Mouse (Mus musculus) ES-E14 (cell line): ENCODE measurements around the gene Nyap1. TPM values are rescaled to one million over a fixed set of nuclear protein-coding genes. Genes with fewer than 3 reads are reported as not detected.

Source experiments
- DNase-seq: peaks from one replicate; pipeline ENCODE4 v3.0.0-alpha.2; 2013; ENCODE audit warnings: low read depth, low spot score
- H3K27ac ChIP-seq: 2 replicates; pipeline ENCODE4 v1.5.1; 2012; ENCODE audit warnings: low read depth, mild to moderate bottlenecking, low read length, moderate library complexity, mixed read lengths; ENCODE audit not compliant: poor library complexity, insufficient read depth, severe bottlenecking
- H3K36me3 ChIP-seq: 2 replicates; pipeline ENCODE4 v1.6.1; 2012; ENCODE audit warnings: mild to moderate bottlenecking, low read length, moderate library complexity, mixed read lengths; ENCODE audit not compliant: control insufficient read depth, poor library complexity, insufficient read depth, severe bottlenecking
- H3K4me1 ChIP-seq, 2 experiments: fragments of 150-350 bp in 1 of 2; sonication (generic) in 1 of 2; 2 replicates each; pipeline ENCODE4 v1.6.1; 2012; ENCODE audit warnings: low read length in 2 of 2, mild to moderate bottlenecking in 1 of 2, mixed read lengths in 1 of 2; ENCODE audit not compliant: control insufficient read depth in 2 of 2, insufficient read depth in 2 of 2, poor library complexity in 1 of 2
- H3K4me3 ChIP-seq, 2 experiments: fragments of 150-350 bp in 1 of 2; sonication (generic) in 1 of 2; 2 replicates each; pipeline ENCODE4 v1.5.1; 2012; ENCODE audit warnings: low read length in 2 of 2, low read depth in 1 of 2, mild to moderate bottlenecking in 1 of 2, mixed read lengths in 1 of 2; ENCODE audit not compliant: insufficient read depth in 1 of 2, poor library complexity in 1 of 2, severe bottlenecking in 1 of 2
- H3K9ac ChIP-seq: 2 replicates; pipeline ENCODE4 v1.6.1; 2012; ENCODE audit warnings: low read depth, mild to moderate bottlenecking, low read length, mixed read lengths; ENCODE audit not compliant: poor library complexity, insufficient read depth, severe bottlenecking
- H3K9me3 ChIP-seq: fragments of 150-350 bp; sonication (generic); 2 replicates; pipeline ENCODE4 v1.6.1; 2012; ENCODE audit warnings: low read depth, mild to moderate bottlenecking, low read length; ENCODE audit not compliant: control insufficient read depth, insufficient read depth
- CHD2 ChIP-seq: IDR thresholded peaks from 2 replicates; pipeline ENCODE4 v1.6.1; 2014; ENCODE audit warnings: mild to moderate bottlenecking, low read depth, low read length, inconsistent platforms
- HCFC1 ChIP-seq: IDR thresholded peaks from 2 replicates; pipeline ENCODE4 v1.6.1; 2012; ENCODE audit warnings: low read length, inconsistent platforms, borderline replicate concordance; ENCODE audit not compliant: insufficient read depth
- MAFK ChIP-seq: IDR thresholded peaks from 2 replicates; pipeline ENCODE4 v1.6.1; 2014; ENCODE audit warnings: mild to moderate bottlenecking, low read depth, low read length, inconsistent platforms; ENCODE audit not compliant: insufficient read depth
- ZC3H11A ChIP-seq: IDR thresholded peaks from 2 replicates; pipeline ENCODE4 v1.6.1; 2012; ENCODE audit warnings: low read depth, mild to moderate bottlenecking, inconsistent platforms, low read length, borderline replicate concordance
- ZNF384 ChIP-seq: IDR thresholded peaks from 2 replicates; pipeline ENCODE4 v1.6.1; 2012; ENCODE audit warnings: low read depth, low read length, inconsistent platforms
- in situ Hi-C, 2 experiments: fragments of 600-800 bp; cut with MboI; formaldehyde crosslinking; loops; one replicate each; pipeline ENCODE4 v1.15.1; 2025; ENCODE audit warnings: low sequenced_read_pairs in 2 of 2, inconsistent platforms in 1 of 2; ENCODE audit not compliant: unreplicated experiment in 2 of 2
- total RNA-seq: library from RNA; depleted of rRNA; stranded (reverse); fragments of 300-350 nt; gene quantifications from 2 replicates; pipeline ENCODE4 v1.2.3, GENCODE M21; 2012

Gene Nyap1
- total RNA-seq, 1 experiment = 7.4 TPM

DNA sequence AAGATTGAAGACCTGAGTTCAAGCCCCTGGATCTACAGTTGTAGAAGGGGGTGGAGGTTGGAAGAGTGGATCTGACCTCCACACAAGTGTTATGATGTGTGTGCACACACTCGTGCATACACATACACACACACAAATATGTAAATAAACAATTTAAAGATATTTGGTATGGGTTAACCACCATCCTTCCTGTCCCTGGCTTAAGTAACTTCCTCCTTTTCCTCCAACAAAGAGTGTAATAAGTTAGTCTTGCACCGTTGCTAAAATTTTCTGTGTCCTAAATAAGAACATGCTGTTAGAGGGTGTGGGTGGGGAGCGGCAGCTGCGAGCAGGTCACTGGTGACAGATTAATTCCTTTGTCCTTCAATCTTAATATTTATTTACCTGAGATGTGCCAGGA lies 45.5 kb downstream of the Nyap1 start:
- DNase-seq = no peak
- in situ Hi-C loops = no loop called here
- H3K4me3 ChIP-seq = no peak overlapping the region
- no peak overlapping the region for H3K27ac ChIP-seq
- H3K4me1 ChIP-seq = peaks cover 11 to 12% of the 10 kb centered on the region in 2 experiments
- TF ChIP-seq ZC3H11A = no peak
- TF ChIP-seq MAFK = no peak
- TF ChIP-seq CHD2 = no peak
- no peak for TF ChIP-seq HCFC1
- no peak for TF ChIP-seq ZNF384
- H3K36me3 ChIP-seq = no peaks in the 10 kb centered on the region
- H3K9me3 ChIP-seq = no peaks in the 10 kb centered on the region
- no peak overlapping the region for H3K9ac ChIP-seq

- in situ Hi-C loops = no loop called here
- H3K9me3 ChIP-seq = no peaks in the 10 kb centered on the region
- TF ChIP-seq HCFC1 = no peak
- no peak for TF ChIP-seq ZC3H11A
- no peak for TF ChIP-seq MAFK
- no peak for TF ChIP-seq ZNF384
- no peak for TF ChIP-seq CHD2
- no peak overlapping the region for H3K4me3 ChIP-seq
- no peak for DNase-seq
- H3K36me3 ChIP-seq = no peaks in the 10 kb centered on the region
- H3K4me1 ChIP-seq = peaks cover 12 to 13% of the 10 kb centered on the region in 2 experiments
- H3K9ac ChIP-seq = no peak overlapping the region
- no peak overlapping the region; the same call in 1 of the 2 replicates for H3K27ac ChIP-seq
These were observed 46.6 kb downstream of the Nyap1 start for GRCm38 (mm10) chr5:137694796-137695195.

GRCm38 (mm10) chr5:137691881-137692280 lies 49.5 kb downstream of the Nyap1 start:
- Histone ChIP-seq H3K4me1 (peaks cover 12% of the 10 kb centered on the region in 2 experiments), H3K36me3 (no peaks in the 10 kb centered on the region), H3K4me3 (no peak overlapping the region), H3K9me3 (no peaks in the 10 kb centered on the region), H3K27ac (no peak overlapping the region), H3K9ac (no peak overlapping the region)
- TF ChIP-seq MAFK = no peak
- TF ChIP-seq ZNF384 = no peak
- TF ChIP-seq HCFC1 = no peak
- TF ChIP-seq ZC3H11A = no peak
- TF ChIP-seq CHD2 = no peak
- in situ Hi-C loops = no loop called here
- no peak for DNase-seq

- H3K4me3 ChIP-seq = no peak overlapping the region
- in situ Hi-C loops = no loop called here
- DNase-seq = no peak
These were observed 50.9 kb downstream of the Nyap1 start for GRCm38 (mm10) chr5:137690531-137690930.

More at GRCm38 (mm10) chr5:137690531-137690930, 50.9 kb downstream of the Nyap1 start:
- Histone ChIP-seq H3K36me3 (no peaks in the 10 kb centered on the region), H3K9me3 (no peaks in the 10 kb centered on the region), H3K9ac (no peak overlapping the region), H3K4me1 (peaks cover 3 to 4% of the 10 kb centered on the region in 2 experiments; a peak in 3 of 4 replicates), H3K27ac (no peak overlapping the region)
- no peak for TF ChIP-seq HCFC1
- no peak for TF ChIP-seq CHD2
- no peak for TF ChIP-seq MAFK
- TF ChIP-seq ZC3H11A = no peak
- no peak for TF ChIP-seq ZNF384
